In genomic region chr4:122959816-122960215, GRCm38 (mm10) we compare ENCODE assay signal across 8 mouse cellular contexts. TPM values are rescaled to one million over a fixed set of nuclear protein-coding genes. Genes with fewer than 3 reads are reported as not detected.
DNase-seq lines count a peak whose midpoint lies in the region; ATAC-seq and TF ChIP-seq lines count a peak whose summit lies in the region.

No protein-coding gene starts in this region.

- no peak for ATAC-seq in intestine, embryonic 16.5 days
- peak; percentile 17 for ATAC-seq in neural tube, embryonic 12.5 days (ENCODE audit: low FRiP score, low read depth)

- WGBS in kidney, adult 2 months: 15% methylated on average over 8 of the region's 8 CpGs
- 12% methylated on average over 7 of the region's 8 CpGs for WGBS in intestine, embryonic 16.5 days
- 8% methylated on average over 8 of the region's 8 CpGs for WGBS in neural tube, embryonic 12.5 days

- H3K9me3 ChIP-seq in intestine, embryonic 16.5 days (ENCODE audit: control insufficient read depth, low read length): no peaks in the 10 kb centered on the region
- no peaks in the 10 kb centered on the region for H3K9me3 ChIP-seq in neural tube, embryonic 12.5 days

- TF ChIP-seq POLR2A in kidney, adult 2 months (IDR thresholded peaks at IDR 0.05; ENCODE audit: low read depth, low read length): no peak

- no peak for TF ChIP-seq CTCF in kidney, adult 2 months (conservative IDR thresholded peaks at IDR 0.05; ENCODE audit: insufficient read depth, insufficient read length, low read depth, low read length)

- peak overlapping the region; percentile 100 for H3K4me2 ChIP-seq in intestine, embryonic 16.5 days (ENCODE audit: low read depth, low read length)
- H3K4me2 ChIP-seq in neural tube, embryonic 12.5 days (replicated peaks): peak overlapping the region; percentile 88

- no peak overlapping the region for H3K27ac ChIP-seq in kidney, adult 2 months (ENCODE audit: insufficient read depth, low read depth, low read length)
- H3K27ac ChIP-seq in intestine, embryonic 16.5 days (ENCODE audit: low read length): no peak overlapping the region
- H3K27ac ChIP-seq in neural tube, embryonic 12.5 days: no peak overlapping the region

- DNase-seq in kidney, adult 2 months: peak; percentile 36
- no peak for DNase-seq in kidney, postnatal 14 days
- DNase-seq in embryo, embryonic 9.5 days (ENCODE audit: extremely low spot score): peak; percentile 20
- DNase-seq in right cerebral cortex, adult 2 months (ENCODE audit: low spot score in 2 of 2): no peak
- DNase-seq in layer of hippocampus, postnatal 36 days: no peak
- DNase-seq in left cerebral cortex, postnatal 10 days (ENCODE audit: extremely low spot score in 1 of 2, low spot score in 2 of 2): no peak

- intact Hi-C loops in left cerebral cortex, postnatal 10 days (cut with DNase I): no loop called here

- peaks cover 5% of the 10 kb centered on the region for H3K4me1 ChIP-seq in kidney, adult 2 months (ENCODE audit: control insufficient read depth, insufficient read depth, low read length)
- peaks cover 23% of the 10 kb centered on the region for H3K4me1 ChIP-seq in intestine, embryonic 16.5 days (ENCODE audit: control insufficient read depth, insufficient read depth, low read length)
- H3K4me1 ChIP-seq in neural tube, embryonic 12.5 days: peaks cover 37% of the 10 kb centered on the region

- no peaks in the 10 kb centered on the region for H3K27me3 ChIP-seq in kidney, adult 2 months (replicated peaks; ENCODE audit: control insufficient read depth, insufficient read depth, low read length)
- no peaks in the 10 kb centered on the region; the same call in 1 of the 2 replicates for H3K27me3 ChIP-seq in intestine, embryonic 16.5 days (replicated peaks; ENCODE audit: control insufficient read depth, insufficient read depth, low read length)
- H3K27me3 ChIP-seq in neural tube, embryonic 12.5 days (replicated peaks): 0 out of 2 replicates have a peak, but pooled peaks cover 5% of the 10 kb centered on the region

- no peaks in the 10 kb centered on the region for H3K36me3 ChIP-seq in kidney, adult 2 months (ENCODE audit: control insufficient read depth, insufficient read depth, low read length)
- H3K36me3 ChIP-seq in intestine, embryonic 16.5 days (ENCODE audit: control insufficient read depth, insufficient read depth, low read length): no peaks in the 10 kb centered on the region
- 0 out of 2 replicates have a peak, but pooled peaks cover 2% of the 10 kb centered on the region for H3K36me3 ChIP-seq in neural tube, embryonic 12.5 days

- peak overlapping the region; percentile 45 for H3K4me3 ChIP-seq in kidney, adult 2 months (ENCODE audit: insufficient read depth, low read depth, low read length)
- H3K4me3 ChIP-seq in intestine, embryonic 16.5 days (ENCODE audit: low read length): peak overlapping the region; percentile 62
- peak overlapping the region; percentile 59 for H3K4me3 ChIP-seq in neural tube, embryonic 12.5 days

- peak overlapping the region; percentile 69; the same call in 1 of the 2 replicates for H3K9ac ChIP-seq in intestine, embryonic 16.5 days (ENCODE audit: low read depth, low read length)
- peak overlapping the region; percentile 64 for H3K9ac ChIP-seq in neural tube, embryonic 12.5 days

RNA-seq across cellular contexts. Expression of gene Mfsd2a, which starts 1.2 kb away (rescaled TPM):
- 27.6 and 43.9 TPM in 2 replicates for polyA plus RNA-seq in kidney, adult 2 months (2012; rRNA removed)
- 3.3 and 4.0 TPM in 2 replicates for polyA plus RNA-seq in intestine, embryonic 16.5 days (2015; fragmentation: Nextera tagmentation; extraction: Ambion mirVana)
- 21.4 and 22.0 TPM in 2 replicates for polyA plus RNA-seq in neural tube, embryonic 12.5 days (2016; fragmentation: Nextera tagmentation; extraction: Ambion mirVana)
- total RNA-seq in layer of hippocampus, postnatal 36 days (2021): 10 to 100 TPM; 34.0 to 52.7 TPM
- total RNA-seq in left cerebral cortex, postnatal 10 days (2021): 10 to 100 TPM; 47.0 to 58.6 TPM

RNA-seq across cellular contexts. Expression of gene Mycl, which starts 35.6 kb away (rescaled TPM):
- 1.5 and 1.6 TPM in 2 replicates for polyA plus RNA-seq in kidney, adult 2 months (2012; rRNA removed)
- polyA plus RNA-seq in intestine, embryonic 16.5 days (2015; fragmentation: Nextera tagmentation; extraction: Ambion mirVana): 5.1 and 5.3 TPM in 2 replicates
- 123 and 125 TPM in 2 replicates for polyA plus RNA-seq in neural tube, embryonic 12.5 days (2016; fragmentation: Nextera tagmentation; extraction: Ambion mirVana)
- 10 to 100 TPM; 32.9 to 35.0 TPM for total RNA-seq in layer of hippocampus, postnatal 36 days (2021)
- total RNA-seq in left cerebral cortex, postnatal 10 days (2021): 10 to 100 TPM; 35.0 to 39.2 TPM

RNA-seq across cellular contexts. Expression of gene Trit1, which starts 56.6 kb away (rescaled TPM):
- 4.7 and 5.1 TPM in 2 replicates for polyA plus RNA-seq in kidney, adult 2 months (2012; rRNA removed)
- 12.7 and 16.0 TPM in 2 replicates for polyA plus RNA-seq in intestine, embryonic 16.5 days (2015; fragmentation: Nextera tagmentation; extraction: Ambion mirVana)
- polyA plus RNA-seq in neural tube, embryonic 12.5 days (2016; fragmentation: Nextera tagmentation; extraction: Ambion mirVana): 26.6 and 29.7 TPM in 2 replicates
- total RNA-seq in layer of hippocampus, postnatal 36 days (2021): 10 to 100 TPM; 23.5 to 26.0 TPM
- total RNA-seq in left cerebral cortex, postnatal 10 days (2021): 10 to 100 TPM; 21.4 to 26.6 TPM

Comparison
In these comparisons a context has a peak if more than half of its experiments do, and no peak if none do; other contexts are left out.
1. DNase-seq: peak in kidney, adult 2 months (single experiment) and embryo, embryonic 9.5 days (single experiment); none in kidney, postnatal 14 days (single experiment), right cerebral cortex, adult 2 months (0 of 2), layer of hippocampus, postnatal 36 days (0 of 2) and left cerebral cortex, postnatal 10 days (0 of 2).
2. RNA of gene Mycl, which starts 35.6 kb away (polyA plus RNA-seq): 123 to 125 TPM in neural tube, embryonic 12.5 days; 5.1 to 5.3 TPM in intestine, embryonic 16.5 days and 1.5 to 1.6 TPM in kidney, adult 2 months; every median in the first group is over 10 times any median in the second.
3. Peak in every context shown above with its lines, with median percentiles within 50 percentile points of each other: H3K4me3 ChIP-seq.